Mouse (Mus musculus) embryo, embryonic 10 days (tissue): ENCODE data around the gene Zbtb34.

ENCODE experiments used
- DNase-seq: peaks from one replicate; pipeline ENCODE4 v3.0.0-alpha.2; 2015; ENCODE audit warnings: low spot score

Gene Zbtb34

DNA sequence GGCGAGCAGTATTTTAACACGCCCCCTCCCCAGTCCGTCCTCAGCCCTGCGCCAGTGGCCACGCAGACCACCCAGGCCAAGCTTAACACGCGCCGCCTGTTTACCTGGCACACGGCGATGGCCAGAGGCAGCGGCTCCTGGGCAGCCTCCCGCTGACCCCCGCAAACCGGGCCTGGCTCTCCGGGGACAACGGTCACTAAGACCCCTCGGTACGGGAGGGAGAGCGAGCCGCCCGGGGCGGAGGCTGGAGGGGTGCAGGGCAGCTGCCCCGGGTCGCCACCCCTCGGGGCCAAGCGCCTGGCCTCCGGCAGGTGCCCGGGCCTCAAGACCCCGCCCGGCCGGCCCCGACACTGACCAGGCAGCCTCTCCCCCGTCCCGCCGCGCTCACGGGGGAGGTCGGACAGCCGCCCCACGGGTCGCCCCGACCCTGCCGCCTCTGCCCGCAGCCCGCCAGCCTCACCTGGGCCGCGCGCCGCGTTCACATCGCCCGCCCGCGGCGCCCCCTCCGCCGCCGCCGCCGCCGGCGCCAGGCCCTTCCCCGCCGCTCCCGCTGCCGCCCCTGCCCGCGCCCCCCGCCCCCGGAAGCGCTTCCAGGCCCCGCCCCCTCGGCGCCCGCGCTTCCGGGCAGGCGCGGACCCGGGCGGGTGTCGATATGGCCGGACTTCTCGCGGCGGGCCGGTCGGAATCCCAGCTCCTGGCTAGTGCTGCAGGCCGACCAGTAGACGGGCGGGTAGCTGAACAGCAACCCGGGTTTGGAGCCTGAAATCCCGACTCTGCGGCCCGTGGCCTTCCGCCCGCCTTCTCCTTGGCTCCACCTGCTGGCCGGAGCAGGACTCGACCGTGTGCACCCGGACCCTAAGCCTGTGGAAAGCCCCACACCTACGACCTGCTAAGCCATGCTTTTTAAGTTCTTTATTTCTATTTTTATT is at the start of gene Zbtb34:
TSS of gene Zbtb34 (minus strand) at position 554 of the 929 bp plus-strand sequence.
- peak; percentile 50 for DNase-seq

DNA sequence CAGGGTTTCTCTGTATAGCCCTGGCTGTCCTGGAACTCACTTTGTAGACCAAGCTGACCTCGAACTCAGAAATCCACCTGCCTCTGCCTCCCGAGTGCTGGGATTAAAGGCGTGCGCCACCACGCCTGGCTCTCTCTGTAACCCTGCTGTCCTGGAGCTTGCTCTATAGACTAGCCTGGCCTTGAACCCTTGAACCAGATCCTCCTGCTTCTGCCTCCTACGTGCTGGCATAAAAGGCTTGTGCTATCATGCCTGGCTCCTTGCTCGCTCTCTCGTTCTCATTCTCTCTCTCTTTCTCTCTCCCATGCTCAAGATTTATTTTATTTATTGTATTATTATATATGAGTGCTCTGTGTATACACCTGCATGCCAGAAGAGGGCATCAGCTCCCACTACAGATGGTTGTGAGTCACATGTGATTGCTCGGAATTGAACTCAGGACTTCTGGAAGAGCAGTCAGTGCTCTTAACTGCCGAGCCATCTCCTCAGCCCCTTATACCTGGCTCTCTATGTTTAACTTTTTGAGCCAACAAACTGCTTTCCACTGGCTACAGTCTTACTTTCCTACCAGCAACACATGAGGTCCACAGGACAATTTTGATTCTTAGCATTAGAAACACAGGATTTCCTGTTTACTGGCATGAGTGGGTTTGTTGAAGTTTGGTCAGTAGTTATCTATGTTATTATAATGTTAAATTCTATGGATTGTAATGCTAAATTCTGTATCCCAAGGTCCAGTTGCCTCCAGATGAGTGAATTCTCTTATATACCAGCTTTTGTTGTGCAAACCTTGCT is 47.0 kb upstream of the Zbtb34 start:
- no peak for DNase-seq

DNA sequence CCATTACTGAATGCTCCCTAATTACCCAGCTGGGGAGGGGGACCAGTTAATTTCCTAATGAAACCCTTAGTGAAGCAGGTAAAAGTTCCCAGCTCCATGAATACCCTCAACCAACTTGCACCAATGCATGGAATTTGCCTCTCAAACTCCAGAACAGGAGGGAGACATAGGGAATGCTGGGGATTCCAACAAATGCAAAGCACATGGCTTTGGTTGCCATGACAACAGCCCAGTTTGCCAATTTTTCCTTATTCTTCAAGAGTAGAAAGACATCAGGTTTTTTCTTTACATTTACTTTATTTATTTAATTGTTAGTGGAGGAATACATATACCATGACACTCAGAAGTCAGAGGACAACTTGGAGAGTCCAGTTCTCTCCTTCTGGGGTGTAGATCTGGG is 44.8 kb upstream of the Zbtb34 start:
- DNase-seq: peak; percentile 43

DNA sequence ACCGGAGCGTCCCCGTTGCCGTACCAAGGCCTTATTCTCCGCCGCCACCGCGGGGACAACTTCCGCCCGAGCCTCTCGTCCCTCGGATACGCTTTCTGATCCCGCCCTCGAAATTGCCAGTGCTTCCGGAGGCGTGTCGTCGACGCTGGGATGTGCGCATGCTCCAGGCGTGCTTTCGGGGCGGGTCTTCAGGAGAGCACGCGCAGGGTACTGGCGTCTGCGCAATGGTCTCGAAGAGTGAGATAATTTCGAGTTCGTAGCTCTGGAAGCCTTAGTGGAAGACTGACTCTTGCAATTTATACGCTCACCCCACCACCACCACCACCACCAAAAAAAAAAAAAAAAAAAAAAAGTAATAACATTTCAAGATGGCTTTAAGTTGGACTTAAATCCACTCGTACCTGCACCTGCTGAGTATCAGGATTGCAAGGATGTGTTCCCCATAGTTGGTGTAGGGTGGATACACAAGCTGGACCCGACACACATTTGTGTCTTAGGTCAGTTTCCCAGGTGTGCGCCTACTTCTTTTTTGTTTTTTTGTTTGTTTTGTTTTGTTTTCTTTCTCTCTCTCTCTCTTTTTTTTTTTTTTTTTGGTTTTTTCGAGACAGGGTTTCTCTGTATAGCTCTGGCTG is 37.5 kb upstream of the Zbtb34 start, which contains the start of gene Zbtb43:
TSS of gene Zbtb43 (minus strand) at position 94 of the 632 bp plus-strand sequence.
- DNase-seq: peak; percentile 99

DNA sequence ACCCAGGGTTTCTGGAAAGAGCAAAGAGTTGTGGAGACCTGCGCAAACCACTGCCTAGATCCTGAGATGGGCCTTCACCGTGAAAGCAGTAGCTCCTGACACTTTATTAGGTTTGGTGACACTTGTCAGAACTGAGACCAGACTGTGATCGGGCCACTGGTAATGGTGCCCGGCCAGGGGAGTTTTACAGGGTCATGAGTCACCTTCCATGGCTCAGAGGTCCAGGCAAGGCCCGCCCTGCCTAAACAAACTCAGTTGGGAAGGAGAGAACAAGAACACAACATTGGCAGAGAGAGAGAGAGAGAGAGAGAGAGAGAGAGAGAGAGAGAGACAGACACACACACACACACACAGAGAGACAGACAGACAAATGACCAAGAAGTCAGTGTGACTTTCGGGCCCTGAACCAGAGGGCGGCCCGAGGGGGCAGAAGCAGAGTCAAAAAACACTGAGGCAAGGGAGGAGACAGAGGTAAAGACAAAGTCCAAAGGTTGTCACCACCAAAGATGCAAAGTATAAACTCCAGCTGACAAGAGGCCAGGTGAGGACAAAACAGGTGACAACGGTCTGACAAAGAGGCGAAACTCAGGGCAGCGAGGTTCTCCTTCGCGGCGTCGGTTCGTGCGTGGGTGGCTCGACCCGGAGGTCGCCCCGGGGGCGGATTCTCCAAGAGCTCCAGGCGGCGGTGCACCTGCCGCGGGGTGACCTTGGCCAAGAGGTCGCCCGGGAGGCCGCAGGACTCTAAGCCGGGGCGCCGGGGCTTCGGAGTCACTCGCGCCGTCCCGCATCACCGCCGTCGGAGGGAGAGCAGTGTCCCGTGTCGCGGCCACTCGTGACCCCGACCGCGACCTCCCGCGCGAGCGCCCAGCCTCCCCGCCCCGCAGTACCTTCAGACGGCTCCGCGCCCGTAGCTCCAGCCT is 36.7 kb upstream of the Zbtb34 start:
- no peak for DNase-seq

DNA sequence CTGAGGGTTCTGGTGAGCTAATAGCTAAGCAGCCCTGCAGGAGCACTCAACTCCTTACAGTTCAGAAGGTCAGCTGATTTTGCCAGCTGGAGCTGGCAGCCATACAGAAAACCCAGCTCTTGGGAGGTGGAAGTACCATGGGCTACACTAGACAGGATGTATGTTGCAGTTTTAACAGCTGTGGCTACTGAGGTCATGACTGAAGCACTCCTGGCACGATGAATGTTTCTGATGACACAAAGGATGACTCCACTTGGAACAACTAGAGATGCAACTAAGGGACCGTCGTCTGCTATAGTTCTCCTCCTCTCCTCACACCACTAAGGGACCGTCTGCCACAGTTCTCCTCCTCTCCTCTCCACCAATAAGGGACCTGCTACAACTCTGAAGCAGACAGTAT is 34.8 kb upstream of the Zbtb34 start:
- DNase-seq: no peak

DNA sequence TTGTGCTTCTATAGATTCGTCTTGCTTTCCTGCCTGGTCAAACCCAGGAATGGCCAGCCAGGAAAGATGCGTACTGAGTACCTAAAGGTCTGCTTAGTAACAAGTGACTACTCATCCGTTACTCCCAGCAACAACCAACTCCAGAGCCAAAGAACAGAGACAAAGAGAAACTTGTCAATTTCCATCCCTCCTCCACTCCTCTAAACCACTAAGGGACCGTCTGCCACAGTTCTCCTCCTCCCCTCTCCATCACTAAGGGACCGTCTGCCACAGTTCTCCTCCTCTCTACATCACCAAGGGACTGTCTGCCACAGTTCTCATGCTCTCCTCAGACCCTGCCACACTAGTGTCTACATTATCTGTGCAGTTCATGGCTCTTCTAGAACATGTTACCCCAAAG is 34.1 kb upstream of the Zbtb34 start:
- no peak for DNase-seq

DNA sequence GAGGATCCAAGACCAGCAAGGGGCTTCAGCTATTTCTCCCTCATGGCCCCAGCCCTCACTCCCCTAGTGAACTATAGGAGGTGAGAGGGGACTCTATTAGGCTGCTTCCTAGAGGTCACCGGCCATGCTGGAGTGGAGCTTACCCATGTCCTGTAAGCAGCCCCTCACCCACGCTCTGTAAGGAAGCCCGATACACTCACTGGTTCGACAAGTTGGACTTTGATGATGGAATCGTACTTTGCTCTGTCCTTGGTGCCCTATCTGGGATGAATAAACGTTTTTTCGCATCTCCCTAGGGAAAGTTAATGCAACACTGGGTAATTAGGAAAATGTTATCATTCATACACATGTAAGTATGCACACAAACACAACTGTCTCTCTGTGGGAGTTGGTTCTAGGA is 30.9 kb upstream of the Zbtb34 start:
- no peak for DNase-seq

DNA sequence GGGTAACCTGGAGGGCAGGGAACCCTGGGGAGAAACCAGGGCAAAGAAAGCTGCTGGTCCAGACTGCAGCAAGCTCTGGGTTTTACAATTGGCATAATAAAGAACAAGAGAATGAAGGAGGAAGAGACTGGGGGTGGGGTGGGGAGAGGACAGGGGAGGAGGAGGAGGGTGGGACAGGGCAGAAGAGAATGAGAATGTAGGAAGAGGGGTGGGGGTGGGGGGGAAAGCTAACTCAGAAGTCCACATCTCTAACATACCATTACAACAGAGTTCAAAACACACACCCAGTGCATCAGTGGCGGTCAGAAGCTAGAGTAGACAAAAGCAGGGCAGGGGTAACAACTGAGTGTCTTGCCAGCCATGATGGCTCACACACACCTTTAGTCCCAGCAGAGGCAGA is 29.9 kb upstream of the Zbtb34 start:
- no peak for DNase-seq

DNA sequence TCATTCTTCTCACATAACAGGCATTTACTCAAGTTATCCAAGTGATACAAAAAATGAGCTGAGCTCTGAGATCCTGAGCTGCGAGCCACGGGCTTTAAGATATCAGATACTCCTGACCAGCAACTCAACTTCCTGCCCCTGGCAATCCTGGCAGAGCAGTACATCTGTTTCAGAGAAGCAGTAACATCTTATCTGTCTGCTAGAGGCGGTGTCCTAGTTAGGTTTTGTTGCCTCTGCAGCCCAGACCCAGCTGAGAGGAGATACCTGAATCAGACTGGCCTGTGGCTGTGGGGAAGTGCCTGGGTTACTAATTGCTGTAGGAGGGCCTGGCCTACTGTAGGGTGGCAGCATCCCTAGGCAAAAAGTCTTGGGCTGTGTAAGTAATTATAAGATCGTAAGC is 28.5 kb upstream of the Zbtb34 start:
- DNase-seq: no peak

DNA sequence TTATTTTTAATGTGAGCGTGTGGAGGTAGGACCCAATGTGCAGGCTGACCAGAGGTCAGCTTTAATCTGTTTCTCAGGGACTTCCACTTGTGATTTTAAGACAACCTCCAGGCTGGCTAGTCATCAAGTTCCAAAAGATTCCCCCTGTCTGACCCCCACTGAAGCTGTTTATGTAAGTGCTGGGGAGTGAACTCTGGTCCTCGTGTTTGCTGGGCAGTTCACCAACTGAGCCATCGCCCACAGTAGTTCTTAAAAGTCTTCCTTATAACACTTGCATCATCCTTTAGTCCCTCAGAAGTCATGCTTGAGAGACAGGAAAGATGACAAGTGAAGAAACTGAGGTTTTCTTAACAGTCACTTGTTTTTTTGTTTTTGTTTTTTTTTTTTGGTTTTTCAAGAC is 25.6 kb upstream of the Zbtb34 start:
- DNase-seq: no peak

DNA sequence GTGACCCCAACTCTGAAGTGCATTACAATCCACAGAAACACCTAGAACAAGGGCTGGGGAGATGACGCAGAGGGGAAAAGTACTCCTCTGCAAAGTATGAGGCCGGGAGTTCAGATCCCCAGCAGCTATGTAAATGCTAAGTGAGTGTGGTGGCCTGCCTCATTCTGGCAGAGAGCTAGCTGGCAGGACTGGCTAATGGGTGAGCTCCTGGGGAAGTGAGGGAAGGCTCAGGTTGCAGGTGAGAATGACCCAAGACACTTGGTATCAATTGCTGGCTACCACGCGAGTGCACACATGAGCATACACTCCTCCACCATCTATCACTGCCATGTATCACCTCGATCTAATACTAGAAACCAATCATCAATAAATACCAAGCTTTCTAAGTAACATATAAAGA is 25.1 kb upstream of the Zbtb34 start:
- DNase-seq: no peak

DNA sequence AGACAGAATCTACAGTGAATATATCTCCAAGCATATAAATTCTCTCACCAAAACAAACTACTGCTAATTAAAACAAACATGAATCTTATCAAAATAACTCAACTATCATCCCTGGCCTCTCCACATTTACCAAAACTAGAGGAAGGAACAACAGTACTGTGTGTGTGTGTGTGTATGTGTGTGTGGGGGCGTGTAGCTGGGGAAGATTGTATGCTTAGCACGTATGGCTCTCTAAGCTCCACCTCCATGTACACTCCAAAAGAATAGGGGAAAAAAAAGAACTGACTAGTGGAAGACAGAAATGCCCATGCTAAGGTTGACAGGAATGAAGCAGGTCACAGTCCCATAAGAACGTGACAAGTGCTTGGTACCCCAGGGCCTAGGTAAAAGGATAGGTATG is 24.2 kb upstream of the Zbtb34 start:
- DNase-seq: no peak

DNA sequence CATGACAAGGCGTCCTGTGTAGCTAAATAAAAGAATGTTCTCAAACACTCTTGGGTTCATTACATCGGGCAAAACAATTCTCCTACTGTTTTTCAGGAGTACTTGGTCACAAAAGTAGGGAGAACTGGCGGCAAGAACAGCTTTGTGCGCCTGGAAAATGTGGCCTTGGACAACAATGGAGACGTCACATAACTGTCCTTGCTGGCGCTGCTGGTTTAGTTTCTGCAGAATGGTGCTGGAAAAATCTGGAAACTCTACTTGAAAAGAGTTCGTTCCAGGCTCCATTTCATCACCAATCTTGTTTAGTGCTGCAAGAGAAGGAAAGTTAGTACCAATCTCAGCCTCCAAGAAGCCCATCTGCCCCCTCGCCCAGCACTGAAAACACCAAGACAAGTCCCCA is 23.7 kb upstream of the Zbtb34 start:
- DNase-seq: no peak

DNA sequence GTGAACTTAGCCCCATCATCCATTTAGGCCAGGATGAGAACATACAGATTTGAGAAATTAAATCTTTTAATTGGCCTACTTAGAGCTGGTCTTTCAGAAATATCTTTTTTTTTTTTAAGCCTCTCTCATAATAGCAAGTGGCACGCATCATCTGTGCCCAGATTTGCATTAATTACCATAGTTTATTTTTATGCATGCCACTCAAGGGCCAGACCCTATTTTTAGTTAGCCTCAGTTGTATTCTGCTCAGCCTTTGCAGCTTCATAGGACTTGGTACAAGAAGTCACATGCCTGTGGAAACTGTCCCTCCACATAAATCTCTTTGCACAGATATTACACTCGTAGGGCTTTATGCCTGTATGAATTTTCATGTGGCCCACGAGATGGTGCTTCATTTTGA is 22.4 kb upstream of the Zbtb34 start:
- DNase-seq: no peak

DNA sequence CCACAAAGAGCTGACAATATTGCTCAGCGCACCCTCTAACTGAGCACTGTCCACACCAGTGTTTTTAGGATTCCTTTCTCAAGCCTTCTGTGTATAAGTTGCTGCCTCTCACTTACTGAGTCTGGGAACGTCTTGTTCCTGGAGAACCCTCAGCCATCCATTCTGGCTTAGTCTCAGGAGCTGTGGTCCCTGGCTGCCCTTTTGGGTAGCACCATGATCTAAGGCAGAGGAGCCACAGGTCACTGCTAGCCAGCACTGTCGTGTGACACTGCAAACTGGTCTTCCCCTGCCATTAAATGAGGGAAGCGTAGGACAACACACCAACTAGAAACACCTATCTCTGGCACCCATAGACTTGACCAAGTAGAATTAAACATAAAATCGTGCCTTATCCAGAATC is 21.6 kb upstream of the Zbtb34 start:
- DNase-seq: no peak

DNA sequence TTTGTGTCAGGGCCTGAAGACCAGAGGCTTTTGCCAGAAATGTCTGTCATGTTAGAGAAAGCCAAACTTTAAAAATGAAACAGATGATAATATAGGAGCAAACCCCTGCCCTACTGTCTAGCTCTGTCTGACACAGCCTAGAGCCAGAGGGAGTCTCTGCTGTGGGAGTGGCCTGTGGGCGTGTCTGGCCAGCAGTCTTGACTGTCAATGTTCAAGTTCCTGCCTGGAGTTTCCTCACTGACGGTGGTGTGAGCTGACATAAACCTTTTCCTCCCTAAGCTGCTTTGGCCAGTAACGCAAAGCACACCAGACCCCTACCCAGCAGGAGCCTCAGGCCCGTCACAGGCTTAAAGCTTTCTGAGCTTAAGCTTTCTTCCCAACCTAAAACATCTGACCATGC is 21.0 kb upstream of the Zbtb34 start:
- DNase-seq: peak; percentile 20

DNA sequence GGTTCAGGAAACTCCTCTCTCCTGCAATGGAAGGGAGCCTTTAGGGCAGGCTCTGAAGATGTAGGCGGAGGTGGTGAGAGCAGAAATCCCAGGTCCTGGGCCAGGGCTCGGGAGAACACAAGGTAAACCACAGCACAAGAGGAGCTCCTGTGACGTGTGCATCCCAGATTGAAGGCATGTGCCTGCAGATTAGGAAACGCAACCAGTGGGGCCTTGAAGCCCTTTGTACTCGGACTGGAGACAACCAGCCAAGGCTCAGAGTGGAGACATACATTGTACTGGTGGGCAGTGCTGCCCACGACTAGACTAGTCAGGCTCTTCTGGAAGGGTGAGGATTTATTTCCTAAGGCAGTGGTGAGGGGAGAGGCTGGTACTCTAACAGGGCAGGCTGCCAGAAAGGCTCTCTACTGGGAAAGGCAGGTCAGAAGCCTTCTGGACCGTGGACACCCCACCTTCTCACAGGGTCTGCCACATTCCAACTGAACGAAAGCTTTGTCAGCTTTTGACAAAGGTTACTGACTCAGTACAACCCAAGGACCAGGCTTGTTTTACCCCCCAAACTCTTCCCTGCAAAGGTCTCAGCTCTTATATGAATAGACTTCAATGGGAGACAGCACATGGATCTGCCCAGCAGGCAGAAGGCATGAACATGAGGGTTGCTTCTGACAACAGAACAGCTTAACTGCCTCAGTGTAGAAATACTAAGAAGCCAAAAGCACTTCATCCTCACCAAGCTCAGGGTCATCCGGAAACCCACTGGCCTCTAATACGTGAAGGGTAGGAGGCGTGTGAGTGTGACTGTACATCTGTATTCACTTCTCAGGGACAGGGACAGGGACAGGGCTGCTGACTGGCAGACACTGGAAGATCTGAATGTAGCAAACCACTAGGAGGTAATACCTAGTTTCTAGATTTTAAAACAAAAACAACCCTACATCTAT is 20.2 kb upstream of the Zbtb34 start:
- DNase-seq: no peak

DNA sequence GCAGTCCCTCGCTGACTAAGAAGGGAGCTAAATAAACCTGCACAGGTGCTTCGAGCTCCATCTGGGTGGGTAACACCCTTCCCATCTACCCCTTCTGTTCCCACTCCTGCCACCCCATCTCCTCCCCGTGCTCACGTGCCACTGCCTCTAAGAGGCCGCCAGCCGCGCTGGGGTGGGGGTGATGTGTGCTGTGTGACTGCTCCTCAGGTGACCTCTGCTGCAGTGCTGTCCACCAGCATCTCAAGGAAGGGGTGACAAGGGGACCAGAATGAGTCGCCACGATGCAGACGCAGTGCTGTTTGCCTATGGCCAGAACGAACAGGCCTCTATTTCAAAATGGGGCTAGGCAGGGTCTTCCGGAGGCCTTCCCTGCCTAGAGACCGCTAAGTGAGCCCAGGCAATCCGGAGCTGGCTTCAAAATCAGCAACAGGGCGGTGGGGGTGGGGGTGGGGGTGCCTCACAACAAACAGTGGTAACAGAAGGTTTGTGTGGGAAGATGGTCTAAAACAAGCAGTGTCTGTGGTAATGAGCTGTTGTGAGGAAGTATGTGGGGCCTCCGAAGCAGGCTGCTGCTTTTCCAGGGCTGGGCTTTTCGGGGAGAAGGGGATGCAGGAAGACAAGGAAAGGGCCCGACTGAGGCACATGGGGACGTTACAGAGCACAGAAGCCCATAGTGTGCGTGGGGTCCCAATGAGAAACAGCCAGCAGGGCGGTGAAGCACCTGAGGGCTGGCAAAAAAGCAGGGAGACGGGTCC is 18.2 kb upstream of the Zbtb34 start:
- no peak for DNase-seq

DNA sequence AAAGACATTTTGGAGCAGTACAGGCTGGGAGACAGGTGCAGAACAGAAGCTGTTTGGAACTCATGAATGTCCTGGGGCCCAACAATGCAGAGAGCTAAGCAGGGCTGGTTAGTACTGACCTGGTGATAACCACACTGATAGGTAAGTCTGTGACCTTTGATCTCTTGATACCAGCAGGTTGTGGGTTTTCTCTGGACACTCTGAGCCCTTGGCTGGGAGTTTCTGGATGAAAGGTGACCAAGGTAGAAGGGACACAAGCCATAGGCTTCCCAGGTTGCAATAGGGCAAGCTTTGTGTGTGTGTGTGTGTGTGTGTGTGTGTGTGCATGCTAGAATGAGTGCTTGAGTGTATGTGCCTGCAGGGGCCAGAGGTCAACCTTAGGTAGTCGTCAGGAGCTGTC is 15.7 kb upstream of the Zbtb34 start:
- DNase-seq: no peak
